Mouse (Mus musculus) hindbrain, embryonic 11.5 days (tissue): Measurements from ENCODE around the gene Dbn1. TPM values are rescaled to one million over a fixed set of nuclear protein-coding genes. Genes with fewer than 3 reads are reported as not detected.

Experiments
- ATAC-seq: fragments of 200-750 bp; cut with Nextera tagmentation; 2 replicates; pipeline ENCODE4 v1.8.0; 2017; ENCODE audit warnings: mild to moderate bottlenecking, moderate TSS enrichment, moderate library complexity; ENCODE audit not compliant: low FRiP score
- DNase-seq: peaks from one replicate; pipeline ENCODE4 v3.0.0-alpha.2; 2015; ENCODE audit warnings: low spot score
- H3K27ac ChIP-seq: fragments of 300-500 bp; sonication (generic); 2 replicates; pipeline ENCODE4 v1.5.1; 2014; ENCODE audit warnings: mild to moderate bottlenecking, low read depth, low read length
- H3K27me3 ChIP-seq: fragments of 300-500 bp; sonication (generic); 2 replicates; pipeline ENCODE4 v1.6.1; 2014; ENCODE audit warnings: mild to moderate bottlenecking, low read length, moderate library complexity, mixed read lengths; ENCODE audit not compliant: control insufficient read depth, insufficient read depth
- H3K36me3 ChIP-seq: fragments of 300-500 bp; sonication (generic); 2 replicates; pipeline ENCODE4 v1.6.1; 2014; ENCODE audit warnings: mild to moderate bottlenecking, low read length, moderate library complexity, mixed read lengths; ENCODE audit not compliant: control insufficient read depth, insufficient read depth
- H3K4me1 ChIP-seq: fragments of 300-500 bp; sonication (generic); replicated peaks from 2 replicates; pipeline ENCODE4 v1.6.1; 2014; ENCODE audit warnings: low read length, mixed read lengths; ENCODE audit not compliant: control insufficient read depth, insufficient read depth
- H3K4me2 ChIP-seq: fragments of 300-500 bp; sonication (generic); replicated peaks from 2 replicates; pipeline ENCODE4 v1.6.1; 2014; ENCODE audit warnings: mild to moderate bottlenecking, low read depth, low read length
- H3K4me3 ChIP-seq: fragments of 300-500 bp; sonication (generic); 2 replicates; pipeline ENCODE4 v1.5.1; 2014; ENCODE audit warnings: low read depth, low read length
- H3K9ac ChIP-seq: fragments of 300-500 bp; sonication (generic); 2 replicates; pipeline ENCODE4 v1.6.1; 2014; ENCODE audit warnings: low read depth, low read length
- H3K9me3 ChIP-seq: fragments of 300-500 bp; sonication (generic); 2 replicates; pipeline ENCODE4 v1.6.1; 2016; ENCODE audit warnings: low read length; ENCODE audit not compliant: control insufficient read depth
- WGBS: fragments of 180-500 bp; shearing (Covaris S2); extraction: QIAGEN DNeasy Blood & Tissue Kit; methylation state at CpG from one replicate; pipeline ENCODE4 v1.1.7; 2014; 5-methylcytosine and 5-hydroxymethylcytosine counted together
- polyA plus RNA-seq: library from polyadenylated mRNA; unstranded; fragments of >200 nt; fragmentation: Nextera tagmentation; extraction: Ambion mirVana; gene quantifications from 2 replicates; pipeline ENCODE4 v1.2.1, GENCODE M21; 2014

Dbn1 gene
- polyA plus RNA-seq, 1 experiment from 2014 or later, result 277 TPM

DNA sequence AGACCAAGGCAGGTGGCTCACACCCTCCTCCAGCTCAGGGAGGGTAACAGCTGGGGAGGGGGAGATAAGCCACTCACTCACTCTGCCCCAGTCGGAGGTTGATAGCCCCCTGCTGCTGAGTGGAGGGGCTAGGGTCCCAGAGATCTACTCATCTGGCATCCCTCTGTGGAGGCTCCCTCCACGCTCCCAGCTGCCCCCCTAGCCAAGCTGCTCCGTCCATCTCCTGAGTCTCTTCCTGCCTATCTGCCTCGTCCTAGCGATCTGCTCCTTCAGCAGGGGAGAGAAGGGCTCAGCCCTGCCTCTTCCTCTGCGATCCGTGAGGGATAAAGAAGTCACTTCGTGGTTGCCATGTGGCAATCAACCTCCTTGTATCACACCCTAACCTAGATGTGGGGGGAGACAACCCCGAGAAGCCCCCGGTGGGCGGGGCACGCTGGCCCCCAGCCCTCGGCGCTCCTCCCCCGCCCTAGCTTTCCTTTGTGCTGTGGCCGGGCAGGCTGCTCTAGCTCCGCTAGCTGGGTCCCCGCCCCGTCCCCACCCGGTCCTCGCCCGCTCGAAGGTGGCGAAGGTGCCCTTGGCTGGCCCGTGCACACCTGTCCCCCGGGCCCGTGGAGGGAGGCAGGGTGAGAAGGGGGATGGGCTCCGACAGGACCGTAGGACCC is 864 bp downstream of the Dbn1 start:
- Histone ChIP-seq H3K27me3 (no peaks in the 10 kb centered on the region), H3K9me3 (no peaks in the 10 kb centered on the region), H3K4me3 (peak overlapping the region; percentile 99), H3K4me1 (peaks cover 28% of the 10 kb centered on the region), H3K36me3 (peaks cover 8% of the 10 kb centered on the region; the same call in 1 of the 2 replicates), H3K27ac (peak overlapping the region; percentile 99), H3K9ac (peak overlapping the region; percentile 100), H3K4me2 (peak overlapping the region; percentile 96)
- ATAC-seq, result peak; percentile 58
- DNase-seq, result peak; percentile 76
- 0% methylated on average over 24 of the region's 29 CpGs for WGBS

DNA sequence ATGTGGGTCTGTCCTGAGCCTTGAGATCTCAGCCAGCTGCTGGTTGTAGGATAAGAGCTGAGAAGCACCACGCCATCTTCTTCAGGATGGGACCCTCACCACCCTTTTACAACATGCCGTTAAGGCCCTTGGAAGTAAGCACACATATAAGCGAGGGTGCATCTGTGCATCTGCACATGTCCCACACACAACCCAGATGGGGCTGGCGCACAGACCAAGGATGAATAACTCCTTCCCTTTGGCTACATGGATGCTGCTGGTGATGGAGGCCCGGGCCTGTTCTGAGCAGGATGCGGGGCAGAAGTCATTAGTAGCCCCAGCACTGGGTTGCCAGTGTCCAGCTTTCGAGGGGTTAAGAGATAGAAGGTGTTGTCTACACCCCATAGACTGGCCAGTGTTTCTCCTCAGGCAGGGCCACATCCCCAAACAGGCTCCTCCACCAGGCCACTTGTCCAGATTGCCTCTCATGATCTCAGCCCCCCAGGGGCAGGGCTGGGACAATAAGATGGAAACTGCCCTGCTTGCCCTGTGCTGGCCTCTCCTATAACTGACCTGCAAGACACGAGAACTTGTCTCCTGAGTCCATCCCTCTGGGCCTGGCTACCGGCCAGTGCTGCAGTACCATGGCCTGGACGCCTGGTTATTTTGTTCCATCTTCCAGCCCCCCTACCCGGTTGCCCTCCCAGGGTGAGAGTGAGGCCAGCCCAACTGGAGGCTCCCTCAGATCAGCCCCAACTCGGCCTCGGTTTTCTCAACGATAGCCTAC is 1.7 kb downstream of the Dbn1 start:
- H3K4me2 ChIP-seq, result peak overlapping the region; percentile 96
- WGBS, result 38% methylated on average over 14 of the region's 14 CpGs
- H3K36me3 ChIP-seq, result peaks cover 8% of the 10 kb centered on the region
- peak overlapping the region; percentile 100 for H3K9ac ChIP-seq
- peaks cover 28% of the 10 kb centered on the region for H3K4me1 ChIP-seq
- ATAC-seq (no peak), DNase-seq (peak; percentile 50)
- H3K27me3 ChIP-seq, result no peaks in the 10 kb centered on the region
- peak overlapping the region; percentile 99 for H3K27ac ChIP-seq
- no peaks in the 10 kb centered on the region for H3K9me3 ChIP-seq
- peak overlapping the region; percentile 99 for H3K4me3 ChIP-seq

DNA sequence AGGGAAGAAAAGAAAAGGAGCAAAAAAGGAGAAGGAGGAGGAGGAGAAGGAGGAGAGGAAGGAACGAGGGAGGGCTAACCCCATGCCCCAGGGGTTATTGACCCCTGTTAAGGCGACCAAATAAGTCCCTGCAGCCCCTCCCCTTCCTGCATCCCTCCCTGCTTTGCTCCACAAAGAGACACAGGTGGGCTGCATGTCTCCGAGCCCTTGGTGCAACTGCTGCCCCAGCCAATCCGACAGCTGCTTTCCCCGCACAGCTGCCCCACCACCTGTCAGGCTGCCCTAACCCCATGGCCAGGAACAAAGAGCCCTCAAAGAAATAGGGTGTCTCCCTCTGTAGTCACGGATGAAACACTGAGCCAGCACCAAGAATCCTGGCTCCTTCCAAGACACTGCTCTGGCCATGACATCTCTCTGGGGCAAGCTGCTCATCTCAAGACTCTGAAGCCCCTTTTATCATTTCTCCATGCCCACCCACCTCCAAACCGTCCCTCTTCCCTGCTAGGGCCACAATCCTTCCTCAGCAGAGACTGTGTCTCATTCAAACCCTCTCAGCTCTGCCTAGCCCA is 3.3 kb downstream of the Dbn1 start:
- WGBS, result 19% methylated on average over 7 of the region's 7 CpGs
- Histone ChIP-seq H3K27ac (peak overlapping the region; percentile 99), H3K4me3 (peak overlapping the region; percentile 99), H3K27me3 (no peaks in the 10 kb centered on the region), H3K36me3 (peaks cover 18% of the 10 kb centered on the region), H3K9ac (peak overlapping the region; percentile 100), H3K9me3 (no peaks in the 10 kb centered on the region), H3K4me1 (peaks cover 28% of the 10 kb centered on the region), H3K4me2 (peak overlapping the region; percentile 96)
- peak; percentile 37 for DNase-seq
- no peak for ATAC-seq

DNA sequence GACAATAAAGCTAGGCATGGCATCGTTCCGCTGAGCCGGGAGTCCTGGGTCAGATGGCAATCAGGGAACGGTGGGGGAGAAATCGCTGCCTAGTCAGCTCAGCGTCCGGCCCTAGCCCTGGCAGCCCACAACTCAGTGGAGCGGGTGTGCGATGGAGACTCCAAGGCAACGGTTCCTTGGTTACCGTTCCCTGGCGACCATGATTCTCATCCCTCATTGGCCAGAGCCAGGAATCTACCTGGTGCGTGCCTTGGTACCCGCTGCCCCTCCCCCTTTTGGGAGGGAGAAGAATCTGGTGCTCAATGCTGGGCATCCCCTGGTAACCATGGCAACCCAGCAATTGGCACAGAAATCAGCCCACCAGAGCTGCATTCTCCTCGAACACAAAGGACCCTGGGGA is 4.3 kb downstream of the Dbn1 start:
- peak; percentile 88 for DNase-seq
- 23% methylated on average over 13 of the region's 15 CpGs for WGBS
- peaks cover 31% of the 10 kb centered on the region for H3K4me1 ChIP-seq
- no peaks in the 10 kb centered on the region for H3K27me3 ChIP-seq
- peak; percentile 31; the same call in 1 of the 2 replicates for ATAC-seq
- no peak overlapping the region for H3K9ac ChIP-seq
- H3K9me3 ChIP-seq, result no peaks in the 10 kb centered on the region
- H3K27ac ChIP-seq, result peak overlapping the region; percentile 99
- H3K36me3 ChIP-seq, result peaks cover 24% of the 10 kb centered on the region
- H3K4me2 ChIP-seq, result peak overlapping the region; percentile 96
- peak overlapping the region; percentile 4; the same call in 1 of the 2 replicates for H3K4me3 ChIP-seq

DNA sequence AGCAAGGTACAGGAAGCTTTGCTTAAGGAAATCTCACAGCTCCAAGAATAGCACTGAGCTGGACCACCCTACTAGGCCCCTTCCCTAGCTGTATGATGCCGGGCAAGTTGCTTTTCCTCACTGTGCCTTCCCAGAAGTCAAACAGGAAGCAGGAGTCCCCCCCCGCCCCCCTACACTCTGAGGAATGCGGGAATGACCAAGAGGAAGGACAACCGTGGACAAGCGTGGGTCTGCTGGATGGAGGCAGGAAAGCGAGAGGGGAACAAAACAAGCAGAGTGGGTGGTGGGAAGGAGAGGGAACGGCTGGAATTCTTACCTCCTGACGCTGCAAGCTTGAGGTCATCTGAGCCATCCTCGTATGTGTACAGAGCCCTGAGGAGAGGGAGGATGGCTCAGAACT is 4.8 kb downstream of the Dbn1 start:
- 56% methylated on average over 9 of the region's 9 CpGs for WGBS
- H3K4me3 ChIP-seq, result peak overlapping the region; percentile 4; the same call in 1 of the 2 replicates
- ATAC-seq (no peak), DNase-seq (no peak)
- H3K9ac ChIP-seq, result no peak overlapping the region
- peak overlapping the region; percentile 99 for H3K27ac ChIP-seq
- H3K9me3 ChIP-seq, result no peaks in the 10 kb centered on the region
- H3K4me1 ChIP-seq, result peaks cover 31% of the 10 kb centered on the region
- H3K4me2 ChIP-seq, result peak overlapping the region; percentile 26
- H3K36me3 ChIP-seq, result peaks cover 24% of the 10 kb centered on the region
- H3K27me3 ChIP-seq, result no peaks in the 10 kb centered on the region

DNA sequence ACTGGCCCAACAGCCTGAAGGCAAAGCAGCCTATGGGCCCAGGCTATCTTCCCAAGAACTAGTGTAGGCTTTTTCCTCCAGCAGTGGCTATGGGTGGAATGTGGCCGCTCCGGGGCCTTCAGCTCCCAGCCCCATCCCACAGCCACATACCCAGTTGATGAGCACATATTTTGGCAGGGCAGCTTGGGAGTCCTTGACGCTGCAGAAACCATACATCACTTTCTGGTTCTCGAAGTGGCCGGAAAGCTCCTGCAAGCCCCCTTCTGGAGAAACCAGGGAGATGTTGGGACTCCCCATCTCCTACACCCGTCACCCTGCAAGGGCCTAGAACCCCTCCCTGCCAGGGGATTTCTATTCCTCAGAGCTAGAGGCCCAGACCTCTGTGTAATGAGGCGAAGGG is 5.4 kb downstream of the Dbn1 start:
- ATAC-seq (no peak), DNase-seq (no peak)
- WGBS, result 91% methylated on average over 7 of the region's 7 CpGs
- Histone ChIP-seq H3K36me3 (peaks cover 24% of the 10 kb centered on the region), H3K27me3 (no peaks in the 10 kb centered on the region), H3K9me3 (no peaks in the 10 kb centered on the region), H3K27ac (no peak overlapping the region; the same call in 1 of the 2 replicates), H3K9ac (no peak overlapping the region), H3K4me1 (peaks cover 31% of the 10 kb centered on the region), H3K4me3 (no peak overlapping the region), H3K4me2 (no peak overlapping the region; the same call in 1 of the 2 replicates)

DNA sequence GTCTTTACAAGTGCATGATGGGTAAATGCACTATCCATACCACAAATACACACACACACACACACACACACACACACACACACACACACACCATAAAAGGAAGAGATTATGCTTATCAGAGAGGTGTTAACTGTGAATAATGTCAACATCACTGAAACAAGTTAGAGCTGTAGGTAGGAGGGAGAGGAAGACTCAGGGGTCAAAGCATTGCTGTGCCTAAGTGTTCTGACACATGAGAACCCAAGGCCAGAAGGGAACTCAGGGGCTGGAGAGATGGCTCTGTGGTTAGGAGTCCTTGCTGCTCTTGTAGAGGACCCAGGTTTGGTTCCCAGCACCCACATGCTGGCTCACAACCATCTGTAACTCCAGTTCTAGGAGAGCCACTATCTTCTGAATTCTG is 8.0 kb downstream of the Dbn1 start:
- Histone ChIP-seq H3K4me2 (no peak overlapping the region), H3K9me3 (no peaks in the 10 kb centered on the region), H3K9ac (no peak overlapping the region), H3K36me3 (peaks cover 35% of the 10 kb centered on the region), H3K27ac (no peak overlapping the region), H3K4me3 (no peak overlapping the region), H3K27me3 (0 out of 2 replicates have a peak, but pooled peaks cover 3% of the 10 kb centered on the region), H3K4me1 (peaks cover 28% of the 10 kb centered on the region)
- ATAC-seq (no peak), DNase-seq (no peak)

DNA sequence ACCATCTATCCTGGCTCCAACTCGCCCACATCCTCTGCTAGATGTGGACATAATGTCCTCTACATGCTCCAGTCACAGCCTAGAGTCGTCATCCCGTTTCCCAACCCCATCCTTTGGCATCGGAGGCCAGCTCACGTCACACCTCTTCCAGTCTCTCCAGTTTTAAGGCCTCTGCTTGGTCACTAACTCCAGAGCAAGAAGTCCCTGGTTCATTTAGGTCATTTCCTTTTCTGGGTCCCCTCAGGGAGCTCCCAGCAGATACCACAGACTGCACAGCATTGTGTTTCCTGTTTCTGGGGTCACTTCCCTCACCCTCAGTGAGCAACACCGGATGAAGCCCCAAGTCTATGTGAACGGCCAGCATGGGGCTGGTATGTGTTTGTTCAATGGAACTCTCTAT is 8.9 kb downstream of the Dbn1 start:
- H3K9me3 ChIP-seq, result no peaks in the 10 kb centered on the region
- H3K4me2 ChIP-seq, result no peak overlapping the region
- ATAC-seq, result no peak
- no peak overlapping the region for H3K9ac ChIP-seq
- H3K27ac ChIP-seq, result no peak overlapping the region
- peaks cover 38% of the 10 kb centered on the region for H3K36me3 ChIP-seq
- 84% methylated on average over 7 of the region's 7 CpGs for WGBS
- DNase-seq, result no peak
- H3K4me3 ChIP-seq, result no peak overlapping the region
- 0 out of 2 replicates have a peak, but pooled peaks cover 3% of the 10 kb centered on the region for H3K27me3 ChIP-seq
- peaks cover 30% of the 10 kb centered on the region for H3K4me1 ChIP-seq
